8 mouse cellular contexts compared by ENCODE assay signal in the genomic region with DNA sequence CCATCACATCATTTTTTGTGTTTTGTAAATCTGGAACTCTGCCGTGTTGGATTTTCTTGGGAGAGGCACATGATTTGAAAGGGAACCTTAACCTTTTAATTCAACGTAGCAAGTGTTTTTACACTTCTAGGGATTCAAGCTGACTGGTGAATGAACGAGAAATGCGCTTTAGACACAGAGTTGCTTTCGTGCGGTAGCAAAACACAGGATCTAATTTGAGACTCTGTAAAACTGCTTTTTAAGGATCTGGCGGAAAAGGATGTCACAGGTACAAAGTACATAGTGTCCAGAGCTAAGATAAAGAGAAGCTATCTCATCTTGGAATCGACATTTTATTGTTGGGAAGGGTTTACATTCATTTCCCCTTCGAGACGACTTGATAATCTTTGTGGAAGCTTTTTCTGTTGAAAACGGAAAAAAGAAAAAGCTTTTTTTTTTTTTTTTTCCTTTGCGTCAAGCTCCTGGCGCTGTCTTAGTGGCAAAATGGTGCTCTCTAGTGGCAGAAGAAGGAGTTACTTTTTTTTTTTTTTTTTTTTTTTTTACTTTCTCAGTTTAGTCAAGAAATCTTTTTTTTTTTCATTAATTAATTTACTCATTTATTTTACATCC. TPM values are rescaled to one million over a fixed set of nuclear protein-coding genes. Genes with fewer than 3 reads are reported as not detected.
A peak's percentile ranks its signal among the peaks of the same experiment; 100 is the strongest.
DNase-seq lines count a peak whose midpoint lies in the region; ATAC-seq and TF ChIP-seq lines count a peak whose summit lies in the region.

No protein-coding gene starts in this region.

- no peaks in the 10 kb centered on the region for H3K27me3 ChIP-seq in embryonic facial prominence, embryonic 10.5 days (replicated peaks; ENCODE audit: low read depth, poor library complexity, severe bottlenecking)
- H3K27me3 ChIP-seq in intestine, postnatal 0 days (replicated peaks; ENCODE audit: control insufficient read depth, insufficient read depth, low read length) = no peaks in the 10 kb centered on the region; the same call in 1 of the 2 replicates
- no peaks in the 10 kb centered on the region for H3K27me3 ChIP-seq in stomach, embryonic 14.5 days (ENCODE audit: control insufficient read depth, insufficient read depth, low read length)

- peak; percentile 66 for TF ChIP-seq CTCF in intestine, postnatal 0 days (IDR thresholded peaks at IDR 0.05; ENCODE audit: low read depth)

- H3K4me3 ChIP-seq in embryonic facial prominence, embryonic 10.5 days = peak overlapping the region; percentile 25; the same call in 1 of the 2 replicates
- H3K4me3 ChIP-seq in intestine, postnatal 0 days (ENCODE audit: low read depth, low read length) = 0 out of 2 replicates have a peak overlapping the region, but pooled peaks have one; percentile 9
- H3K4me3 ChIP-seq in stomach, embryonic 14.5 days (ENCODE audit: low read depth, low read length) = peak overlapping the region; percentile 8; the same call in 1 of the 2 replicates

- no peaks in the 10 kb centered on the region for H3K9me3 ChIP-seq in embryonic facial prominence, embryonic 10.5 days
- no peaks in the 10 kb centered on the region for H3K9me3 ChIP-seq in intestine, postnatal 0 days (ENCODE audit: control insufficient read depth)
- H3K9me3 ChIP-seq in stomach, embryonic 14.5 days (ENCODE audit: control insufficient read depth, low read depth, low read length) = no peaks in the 10 kb centered on the region

- no peak for ATAC-seq in intestine, postnatal 0 days
- no peak for ATAC-seq in stomach, embryonic 14.5 days (ENCODE audit: insufficient number of reproducible peaks, insufficient read depth, low FRiP score, low read depth)

- H3K36me3 ChIP-seq in embryonic facial prominence, embryonic 10.5 days (replicated peaks) = no peaks in the 10 kb centered on the region
- no peaks in the 10 kb centered on the region for H3K36me3 ChIP-seq in intestine, postnatal 0 days (ENCODE audit: control insufficient read depth, insufficient read depth)
- no peaks in the 10 kb centered on the region for H3K36me3 ChIP-seq in stomach, embryonic 14.5 days (ENCODE audit: control insufficient read depth, insufficient read depth, low read length)

- DNase-seq in frontal cortex, postnatal 36 days (ENCODE audit: low spot score in 2 of 2) = peak; percentile 19 to 33
- no peak for DNase-seq in frontal cortex, postnatal 25 days (ENCODE audit: low spot score in 2 of 2)
- DNase-seq in 3T3-L1 (ENCODE audit: low read depth, low spot score) = peak; percentile 68
- no peak for DNase-seq in embryonic facial prominence, embryonic 10.5 days (ENCODE audit: low spot score)
- DNase-seq in cerebellum, adult 18-20 months = no peak
- no peak for DNase-seq in right cerebral cortex, postnatal 10 days (ENCODE audit: low spot score in 2 of 2)

- H3K4me2 ChIP-seq in intestine, postnatal 0 days (replicated peaks; ENCODE audit: low read depth) = peak overlapping the region; percentile 50
- H3K4me2 ChIP-seq in stomach, embryonic 14.5 days (replicated peaks; ENCODE audit: low read depth, low read length) = peak overlapping the region; percentile 49; the same call in 1 of the 2 replicates

- peak overlapping the region; percentile 66 for H3K27ac ChIP-seq in embryonic facial prominence, embryonic 10.5 days (replicated peaks)
- H3K27ac ChIP-seq in intestine, postnatal 0 days (ENCODE audit: low read depth, low read length) = no peak overlapping the region
- H3K27ac ChIP-seq in stomach, embryonic 14.5 days (ENCODE audit: low read length) = no peak overlapping the region; the same call in 1 of the 2 replicates

- WGBS in embryonic facial prominence, embryonic 10.5 days = 26% methylated on average over 13 of the region's 13 CpGs
- WGBS in intestine, postnatal 0 days = 15% methylated on average over 13 of the region's 13 CpGs
- 15% methylated on average over 13 of the region's 13 CpGs for WGBS in stomach, embryonic 14.5 days

- H3K9ac ChIP-seq in intestine, postnatal 0 days (ENCODE audit: low read depth, low read length) = no peak overlapping the region
- H3K9ac ChIP-seq in stomach, embryonic 14.5 days (replicated peaks; ENCODE audit: low read depth, low read length) = no peak overlapping the region

- 0 out of 2 replicates have a peak, but pooled peaks cover 13% of the 10 kb centered on the region for H3K4me1 ChIP-seq in embryonic facial prominence, embryonic 10.5 days
- no peaks in the 10 kb centered on the region for H3K4me1 ChIP-seq in intestine, postnatal 0 days (replicated peaks; ENCODE audit: control insufficient read depth, insufficient read depth, low read length)
- no peaks in the 10 kb centered on the region for H3K4me1 ChIP-seq in stomach, embryonic 14.5 days (ENCODE audit: control insufficient read depth, insufficient read depth, low read length)

RNA-seq across cellular contexts. Expression of a gene that starts 23.6 kb away (rescaled TPM):
- polyA plus RNA-seq in embryonic facial prominence, embryonic 10.5 days (2016; fragmentation: Nextera tagmentation; extraction: Ambion mirVana) = 1.1 and 1.7 TPM in 2 replicates
- polyA plus RNA-seq in intestine, postnatal 0 days (2015; fragmentation: Nextera tagmentation; extraction: Ambion mirVana) = 0.55 and 0.69 TPM in 2 replicates
- polyA plus RNA-seq in stomach, embryonic 14.5 days (2014; fragmentation: Nextera tagmentation; extraction: Ambion mirVana) = 3.7 and 5.4 TPM in 2 replicates

Comparison
In these comparisons a context has a peak if more than half of its experiments do, and no peak if none do; other contexts are left out.
1. DNase-seq: peak in frontal cortex, postnatal 36 days (2 of 2) and 3T3-L1 (single experiment); none in frontal cortex, postnatal 25 days (0 of 2), embryonic facial prominence, embryonic 10.5 days (single experiment), cerebellum, adult 18-20 months (0 of 2) and right cerebral cortex, postnatal 10 days (0 of 2).
2. Peak in every context shown above with its lines, with median percentiles within 50 percentile points of each other: H3K4me3 ChIP-seq.